Mouse (Mus musculus): ENCODE measurements around the gene 2010111I01Rik.

DNA sequence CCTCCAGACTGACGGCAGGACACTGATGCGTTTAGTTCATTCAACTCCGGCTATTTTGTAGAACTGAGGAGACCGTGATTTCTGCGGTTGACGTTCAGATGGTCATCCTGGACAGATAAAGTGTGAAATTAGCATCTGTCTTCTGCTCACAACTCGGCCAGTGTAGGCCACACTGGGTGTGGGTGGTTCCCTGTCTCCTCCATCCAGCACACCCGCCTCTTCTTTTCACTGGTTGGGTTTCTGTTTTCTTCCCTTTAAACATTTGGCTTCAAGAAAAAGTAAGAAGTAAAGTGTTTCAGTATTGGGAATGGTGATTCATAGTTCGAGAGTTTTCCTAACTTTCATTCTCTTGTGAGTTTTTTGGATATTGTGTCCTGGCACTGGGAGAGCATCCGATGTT lies 283.6 kb downstream of the 2010111I01Rik start:
- TF ChIP-seq POLR2A (IDR thresholded peaks at IDR 0.05; ENCODE audit: insufficient read depth, low read depth, low read length) (no peak), CTCF (IDR thresholded peaks at IDR 0.05; ENCODE audit: insufficient read depth, low read depth, low read length) (no peak)
